Mouse (Mus musculus) hindbrain, embryonic 12.5 days (tissue): ENCODE measurements around the gene Npas2. TPM values are rescaled to one million over a fixed set of nuclear protein-coding genes. Genes with fewer than 3 reads are reported as not detected.

Source experiments
- ATAC-seq: fragments of 200-750 bp; cut with Nextera tagmentation; 2 replicates; pipeline ENCODE4 v1.8.0; 2017; ENCODE audit warnings: moderate TSS enrichment; ENCODE audit not compliant: low FRiP score
- H3K27ac ChIP-seq: fragments of 300-500 bp; sonication (generic); 2 replicates; pipeline ENCODE4 v1.5.1; 2016; ENCODE audit warnings: mild to moderate bottlenecking
- H3K27me3 ChIP-seq: fragments of 300-500 bp; sonication (generic); 2 replicates; pipeline ENCODE4 v1.6.1; 2016; ENCODE audit warnings: mild to moderate bottlenecking
- H3K36me3 ChIP-seq: fragments of 300-500 bp; sonication (generic); 2 replicates; pipeline ENCODE4 v1.6.1; 2016; ENCODE audit warnings: mild to moderate bottlenecking
- H3K4me1 ChIP-seq: fragments of 300-500 bp; sonication (generic); 2 replicates; pipeline ENCODE4 v1.6.1; 2016
- H3K4me2 ChIP-seq: fragments of 300-500 bp; sonication (generic); replicated peaks from 2 replicates; pipeline ENCODE4 v1.6.1; 2016; ENCODE audit warnings: mild to moderate bottlenecking
- H3K4me3 ChIP-seq: fragments of 300-500 bp; sonication (generic); 2 replicates; pipeline ENCODE4 v1.5.1; 2016; ENCODE audit warnings: mild to moderate bottlenecking
- H3K9ac ChIP-seq: fragments of 300-500 bp; sonication (generic); 2 replicates; pipeline ENCODE4 v1.6.1; 2016; ENCODE audit warnings: mild to moderate bottlenecking, moderate library complexity
- H3K9me3 ChIP-seq: fragments of 300-500 bp; sonication (generic); replicated peaks from 2 replicates; pipeline ENCODE4 v1.6.1; 2016; ENCODE audit warnings: mild to moderate bottlenecking
- WGBS: fragments of 180-500 bp; shearing (Covaris S2); methylation state at CpG from one replicate; pipeline ENCODE4 v1.1.7; 2016; 5-methylcytosine and 5-hydroxymethylcytosine counted together
- polyA plus RNA-seq: library from polyadenylated mRNA; unstranded; fragments of >200 nt; fragmentation: Nextera tagmentation; extraction: Ambion mirVana; gene quantifications from 2 replicates; pipeline ENCODE4 v1.2.1, GENCODE M21; 2016

Npas2 gene
- polyA plus RNA-seq, 1 experiment from 2014 or later, result 0.15 TPM

GRCm38 (mm10) chr1:39344981-39345600, 151.6 kb downstream of the Npas2 start:
- Histone ChIP-seq H3K9ac (no peak overlapping the region), H3K4me1 (0 out of 2 replicates have a peak, but pooled peaks cover 2% of the 10 kb centered on the region), H3K27ac (no peak overlapping the region), H3K4me2 (no peak overlapping the region), H3K27me3 (no peaks in the 10 kb centered on the region), H3K9me3 (no peaks in the 10 kb centered on the region), H3K4me3 (no peak overlapping the region), H3K36me3 (no peaks in the 10 kb centered on the region)
- no peak for ATAC-seq
- WGBS, result 65% methylated on average over 21 of the region's 21 CpGs

- no peak overlapping the region for H3K9ac ChIP-seq
- H3K36me3 ChIP-seq, result no peaks in the 10 kb centered on the region
- H3K4me2 ChIP-seq, result no peak overlapping the region
- 0 out of 2 replicates have a peak, but pooled peaks cover 2% of the 10 kb centered on the region for H3K4me1 ChIP-seq
- WGBS, result 76% methylated on average over 1 of the region's 1 CpGs
- H3K27ac ChIP-seq, result no peak overlapping the region
- H3K27me3 ChIP-seq, result no peaks in the 10 kb centered on the region
- ATAC-seq, result no peak
- no peaks in the 10 kb centered on the region for H3K9me3 ChIP-seq
- H3K4me3 ChIP-seq, result no peak overlapping the region
These were observed 155.5 kb downstream of the Npas2 start for GRCm38 (mm10) chr1:39349001-39349400.

- no peak overlapping the region for H3K4me2 ChIP-seq
- no peak overlapping the region for H3K27ac ChIP-seq
- 87% methylated on average over 7 of the region's 7 CpGs for WGBS
- 0 out of 2 replicates have a peak, but pooled peaks cover 2% of the 10 kb centered on the region for H3K4me1 ChIP-seq
- no peaks in the 10 kb centered on the region for H3K36me3 ChIP-seq
- H3K4me3 ChIP-seq, result no peak overlapping the region
- no peaks in the 10 kb centered on the region for H3K27me3 ChIP-seq
- H3K9me3 ChIP-seq, result no peaks in the 10 kb centered on the region
- H3K9ac ChIP-seq, result no peak overlapping the region
- ATAC-seq, result no peak
These were observed 155.9 kb downstream of the Npas2 start for GRCm38 (mm10) chr1:39349427-39349826.

- WGBS, result 34% methylated on average over 24 of the region's 24 CpGs
- Histone ChIP-seq H3K4me3 (peak overlapping the region; percentile 9), H3K27ac (no peak overlapping the region), H3K4me2 (peak overlapping the region; percentile 46), H3K9ac (no peak overlapping the region), H3K9me3 (no peaks in the 10 kb centered on the region), H3K4me1 (peaks cover 9% of the 10 kb centered on the region), H3K36me3 (no peaks in the 10 kb centered on the region), H3K27me3 (no peaks in the 10 kb centered on the region)
- no peak for ATAC-seq
These were observed 168.4 kb downstream of the Npas2 start for GRCm38 (mm10) chr1:39361754-39362514.

- Histone ChIP-seq H3K4me2 (no peak overlapping the region), H3K9me3 (no peaks in the 10 kb centered on the region), H3K9ac (no peak overlapping the region), H3K4me3 (no peak overlapping the region), H3K4me1 (peaks cover 12% of the 10 kb centered on the region), H3K27me3 (no peaks in the 10 kb centered on the region), H3K36me3 (no peaks in the 10 kb centered on the region), H3K27ac (no peak overlapping the region)
- WGBS, result 57% methylated on average over 7 of the region's 7 CpGs
- ATAC-seq, result no peak
These were observed 169.0 kb downstream of the Npas2 start for GRCm38 (mm10) chr1:39362515-39362893.

- 77% methylated on average over 1 of the region's 1 CpGs for WGBS
- Histone ChIP-seq H3K27ac (no peak overlapping the region), H3K4me1 (peaks cover 24% of the 10 kb centered on the region), H3K9me3 (no peaks in the 10 kb centered on the region), H3K9ac (no peak overlapping the region), H3K4me3 (no peak overlapping the region), H3K4me2 (no peak overlapping the region), H3K27me3 (no peaks in the 10 kb centered on the region), H3K36me3 (peaks cover 9% of the 10 kb centered on the region)
- ATAC-seq, result no peak
These were observed 172.0 kb downstream of the Npas2 start for GRCm38 (mm10) chr1:39365562-39365961.

GRCm38 (mm10) chr1:39367045-39367444, 173.5 kb downstream of the Npas2 start:
- no peaks in the 10 kb centered on the region for H3K27me3 ChIP-seq
- peaks cover 24% of the 10 kb centered on the region for H3K36me3 ChIP-seq
- peaks cover 20% of the 10 kb centered on the region for H3K4me1 ChIP-seq
- ATAC-seq, result peak; percentile 32
- H3K4me2 ChIP-seq, result peak overlapping the region; percentile 54
- 24% methylated on average over 6 of the region's 6 CpGs for WGBS
- peak overlapping the region; percentile 26; the same call in 1 of the 2 replicates for H3K27ac ChIP-seq
- H3K9me3 ChIP-seq, result no peaks in the 10 kb centered on the region
- peak overlapping the region; percentile 68 for H3K4me3 ChIP-seq
- peak overlapping the region; percentile 55 for H3K9ac ChIP-seq

GRCm38 (mm10) chr1:39367601-39368266, 174.2 kb downstream of the Npas2 start, which contains the start of gene Rpl31:
TSS of gene Rpl31 (plus strand) at chr1:39367842.
- Histone ChIP-seq H3K9ac (peak within 1 kb of the TSS; percentile 83), H3K4me3 (peak within 1 kb of the TSS; percentile 68), H3K36me3 (peaks cover 31% of the 10 kb centered on the region), H3K9me3 (no peaks in the 10 kb centered on the region), H3K4me2 (peak within 1 kb of the TSS; percentile 92), H3K27ac (peak within 1 kb of the TSS; percentile 93), H3K27me3 (no peaks in the 10 kb centered on the region), H3K4me1 (peaks cover 19% of the 10 kb centered on the region)
- WGBS, result under 1% methylated on average over 62 of the region's 62 CpGs
- ATAC-seq, result peak; percentile 99

GRCm38 (mm10) chr1:39368267-39368841, 174.8 kb downstream of the Npas2 start:
- peak; percentile 62 for ATAC-seq
- Histone ChIP-seq H3K4me1 (peaks cover 19% of the 10 kb centered on the region), H3K9me3 (no peaks in the 10 kb centered on the region), H3K27me3 (no peaks in the 10 kb centered on the region), H3K4me3 (peak overlapping the region; percentile 68), H3K9ac (peak overlapping the region; percentile 83), H3K36me3 (peaks cover 37% of the 10 kb centered on the region), H3K27ac (peak overlapping the region; percentile 93), H3K4me2 (peak overlapping the region; percentile 92)
- WGBS, result under 1% methylated on average over 34 of the region's 34 CpGs

- no peaks in the 10 kb centered on the region for H3K27me3 ChIP-seq
- no peak overlapping the region for H3K27ac ChIP-seq
- H3K9me3 ChIP-seq, result no peaks in the 10 kb centered on the region
- H3K9ac ChIP-seq, result no peak overlapping the region
- H3K4me1 ChIP-seq, result peaks cover 19% of the 10 kb centered on the region
- no peak overlapping the region for H3K4me2 ChIP-seq
- ATAC-seq, result no peak
- WGBS, result 92% methylated on average over 6 of the region's 6 CpGs
- H3K4me3 ChIP-seq, result no peak overlapping the region
- peaks cover 50% of the 10 kb centered on the region for H3K36me3 ChIP-seq
These were observed 176.9 kb downstream of the Npas2 start for GRCm38 (mm10) chr1:39370431-39370830.

GRCm38 (mm10) chr1:39372220-39372843, 178.8 kb downstream of the Npas2 start:
- H3K9me3 ChIP-seq, result no peaks in the 10 kb centered on the region
- H3K27ac ChIP-seq, result no peak overlapping the region
- H3K4me3 ChIP-seq, result no peak overlapping the region
- peaks cover 60% of the 10 kb centered on the region for H3K36me3 ChIP-seq
- WGBS, result 87% methylated on average over 8 of the region's 8 CpGs
- peaks cover 12% of the 10 kb centered on the region for H3K4me1 ChIP-seq
- no peak overlapping the region for H3K4me2 ChIP-seq
- no peak for ATAC-seq
- H3K27me3 ChIP-seq, result no peaks in the 10 kb centered on the region
- H3K9ac ChIP-seq, result no peak overlapping the region

- Histone ChIP-seq H3K4me3 (no peak overlapping the region), H3K4me2 (no peak overlapping the region), H3K4me1 (peaks cover 12% of the 10 kb centered on the region), H3K9ac (no peak overlapping the region), H3K27ac (no peak overlapping the region), H3K9me3 (no peaks in the 10 kb centered on the region), H3K36me3 (peaks cover 61% of the 10 kb centered on the region), H3K27me3 (no peaks in the 10 kb centered on the region)
- 76% methylated on average over 4 of the region's 4 CpGs for WGBS
- ATAC-seq, result no peak
These were observed 179.8 kb downstream of the Npas2 start for GRCm38 (mm10) chr1:39373378-39373777.
